Mouse (Mus musculus): Measurements from ENCODE around the gene Ppp2r5e.
"Not testable (repeated sequence)": the region's sequence is repeated elsewhere in the genome, so short reads cannot be mapped to it uniquely, and the experiment has no call there.

Ppp2r5e gene

DNA sequence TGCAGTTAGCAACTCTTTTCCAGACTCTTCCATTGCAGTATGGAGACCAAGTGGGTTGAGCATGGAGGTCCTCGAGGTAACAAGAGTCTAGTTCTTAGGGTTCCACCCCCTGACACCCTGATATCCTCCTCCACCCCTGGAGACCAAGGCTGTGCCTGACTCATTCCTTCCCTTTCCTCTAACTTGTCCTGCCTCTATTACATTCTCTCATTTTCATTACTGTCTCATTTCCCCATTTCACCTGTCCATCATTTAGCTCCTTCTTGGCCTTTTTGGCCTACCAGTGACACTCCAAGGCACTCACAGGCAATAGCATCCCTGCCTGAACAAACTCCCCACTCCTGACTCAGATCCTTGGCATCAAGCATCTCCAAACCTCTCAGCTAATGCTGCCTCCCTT, 98.3 kb downstream of the Ppp2r5e start:
- in situ Hi-C loops (cut with MboI; ENCODE audit: unreplicated experiment in 2 of 2) = no loop called here

DNA sequence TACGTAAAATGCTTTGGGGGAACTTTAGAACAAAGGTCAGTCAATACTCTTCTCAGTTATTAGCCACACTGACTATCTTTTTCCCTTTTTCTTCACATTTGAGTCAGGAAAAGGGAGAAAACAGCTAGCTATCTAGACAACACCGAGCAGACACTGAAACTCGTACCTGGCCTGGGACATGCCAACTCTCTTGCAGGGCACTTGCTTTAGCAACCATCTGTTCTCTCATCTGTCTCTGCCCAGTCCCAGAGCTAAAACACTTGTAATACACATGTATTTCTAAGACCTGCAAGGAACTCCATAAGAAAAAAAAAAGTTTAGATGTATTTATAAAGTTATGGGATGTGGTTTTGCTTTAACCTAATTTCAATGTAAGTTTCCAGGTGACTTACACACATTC, 100.4 kb downstream of the Ppp2r5e start:
- in situ Hi-C loops (cut with MboI; ENCODE audit: unreplicated experiment in 2 of 2) = no loop called here

GRCm38 (mm10) chr12:75494643-75495042, 101.4 kb downstream of the Ppp2r5e start:
- in situ Hi-C loops (cut with MboI; ENCODE audit: unreplicated experiment in 2 of 2) = no loop called here

DNA sequence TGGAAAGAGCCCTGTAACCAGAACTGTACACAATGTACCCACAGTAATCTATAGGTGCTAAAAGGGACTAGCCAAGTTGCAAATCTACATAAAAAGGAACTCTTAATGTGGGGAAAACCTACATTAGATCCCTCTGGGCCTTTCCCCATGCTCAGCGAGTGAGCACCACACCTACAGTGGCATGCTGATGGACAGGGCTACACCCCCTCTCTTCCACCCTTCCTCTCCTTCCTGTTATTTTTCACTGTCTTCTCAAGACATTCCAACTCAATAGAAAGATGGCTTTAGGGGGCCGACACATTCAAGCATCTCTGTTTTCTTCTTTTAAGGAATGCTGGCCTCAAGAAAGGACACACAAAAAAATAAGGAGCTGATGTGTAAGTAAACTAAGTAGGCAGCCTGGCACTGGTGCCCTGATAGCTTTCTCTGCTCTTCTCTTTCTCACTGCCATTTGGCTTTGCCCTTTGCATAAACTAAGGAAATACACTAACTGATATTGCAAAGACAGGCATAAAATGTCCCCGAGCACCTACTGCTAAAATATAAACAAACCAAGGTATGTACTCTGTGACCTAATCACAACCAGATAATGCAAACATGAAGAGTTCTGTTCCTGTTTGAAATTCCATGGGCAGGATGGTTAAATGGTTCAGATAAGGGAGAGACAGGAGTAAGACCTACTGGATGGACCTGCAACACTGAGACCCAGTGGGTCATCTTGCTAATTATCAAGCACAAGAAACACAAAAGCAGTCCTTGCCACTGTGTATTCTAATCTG, 103.3 kb downstream of the Ppp2r5e start:
- in situ Hi-C loops (cut with MboI; ENCODE audit: unreplicated experiment in 2 of 2) = no loop called here

- in situ Hi-C loops (cut with MboI; ENCODE audit: unreplicated experiment in 2 of 2) = not testable (repeated sequence)
Measured at GRCm38 (mm10) chr12:75492148-75492547, 103.9 kb downstream of the Ppp2r5e start.

GRCm38 (mm10) chr12:75487500-75487899, 108.5 kb downstream of the Ppp2r5e start:
- in situ Hi-C loops (cut with MboI; ENCODE audit: unreplicated experiment in 2 of 2) = no loop called here

GRCm38 (mm10) chr12:75486568-75487286, 109.3 kb downstream of the Ppp2r5e start:
- in situ Hi-C loops (cut with MboI; ENCODE audit: unreplicated experiment in 2 of 2) = no loop called here

GRCm38 (mm10) chr12:75482781-75483180, 113.3 kb downstream of the Ppp2r5e start:
- in situ Hi-C loops (cut with MboI; ENCODE audit: unreplicated experiment in 2 of 2) = no loop called here

GRCm38 (mm10) chr12:75482015-75482414, 114.0 kb downstream of the Ppp2r5e start:
- in situ Hi-C loops (cut with MboI; ENCODE audit: unreplicated experiment in 2 of 2) = no loop called here

DNA sequence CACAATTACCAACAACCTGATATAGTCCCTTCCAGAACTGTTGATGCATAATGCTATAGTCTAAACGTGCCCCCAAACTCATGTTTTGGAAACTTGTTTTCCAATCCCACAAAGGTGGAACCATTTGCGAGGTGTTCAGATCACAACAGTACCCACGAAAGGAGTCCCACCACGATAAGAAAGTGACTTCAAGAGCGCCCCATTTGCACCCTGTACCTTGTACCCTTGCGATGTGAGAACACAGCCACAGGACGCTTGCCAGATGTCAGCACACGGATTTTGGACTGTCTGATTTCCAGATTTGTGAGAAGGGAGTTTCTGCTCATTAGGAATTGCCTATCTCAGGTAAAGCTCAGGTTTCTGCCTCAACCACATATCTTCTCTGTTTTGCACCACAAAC, 116.0 kb downstream of the Ppp2r5e start:
- in situ Hi-C loops (cut with MboI; ENCODE audit: unreplicated experiment in 2 of 2) = no loop called here

- in situ Hi-C loops (cut with MboI; ENCODE audit: unreplicated experiment in 2 of 2) = no loop called here
Measured at GRCm38 (mm10) chr12:75479375-75479898, 116.6 kb downstream of the Ppp2r5e start.

- in situ Hi-C loops (cut with MboI; ENCODE audit: unreplicated experiment in 2 of 2) = no loop called here
Measured at GRCm38 (mm10) chr12:75478596-75478995, 117.4 kb downstream of the Ppp2r5e start.

- in situ Hi-C loops (cut with MboI; ENCODE audit: unreplicated experiment in 2 of 2) = no loop called here
Measured at GRCm38 (mm10) chr12:75478117-75478516, 117.9 kb downstream of the Ppp2r5e start.

GRCm38 (mm10) chr12:75473021-75473420, 123.0 kb downstream of the Ppp2r5e start:
- in situ Hi-C loops (cut with MboI; ENCODE audit: unreplicated experiment in 2 of 2) = loop anchor here in 1 of 2 experiments (25.0 kb wide), 1 partner anchor 714 kb away; the partner anchor contains the start of gene Esr2

GRCm38 (mm10) chr12:75472107-75472506, 123.9 kb downstream of the Ppp2r5e start:
- in situ Hi-C loops (cut with MboI; ENCODE audit: unreplicated experiment in 2 of 2) = loop anchor here in 1 of 2 experiments (25.0 kb wide), 1 partner anchor 715 kb away; the partner anchor contains the start of gene Esr2

- in situ Hi-C loops (cut with MboI; ENCODE audit: unreplicated experiment in 2 of 2) = loop anchor here (5.0 to 25.0 kb wide), 3 partner anchors 177 to 719 kb away; partner anchors contain the start of gene Esr2 (in 1 of the 2)
Measured at GRCm38 (mm10) chr12:75467814-75468213, 128.2 kb downstream of the Ppp2r5e start.

GRCm38 (mm10) chr12:75467127-75467526, 128.9 kb downstream of the Ppp2r5e start:
- in situ Hi-C loops (cut with MboI; ENCODE audit: unreplicated experiment in 2 of 2) = loop anchor here (5.0 to 25.0 kb wide), 3 partner anchors 178 to 720 kb away; partner anchors contain the start of gene Esr2 (in 1 of the 2)

- in situ Hi-C loops (cut with MboI; ENCODE audit: unreplicated experiment in 2 of 2) = loop anchor here (5.0 to 25.0 kb wide), 3 partner anchors 179 to 721 kb away; partner anchors contain the start of gene Esr2 (in 1 of the 2)
Measured at GRCm38 (mm10) chr12:75466206-75466605, 129.8 kb downstream of the Ppp2r5e start.

DNA sequence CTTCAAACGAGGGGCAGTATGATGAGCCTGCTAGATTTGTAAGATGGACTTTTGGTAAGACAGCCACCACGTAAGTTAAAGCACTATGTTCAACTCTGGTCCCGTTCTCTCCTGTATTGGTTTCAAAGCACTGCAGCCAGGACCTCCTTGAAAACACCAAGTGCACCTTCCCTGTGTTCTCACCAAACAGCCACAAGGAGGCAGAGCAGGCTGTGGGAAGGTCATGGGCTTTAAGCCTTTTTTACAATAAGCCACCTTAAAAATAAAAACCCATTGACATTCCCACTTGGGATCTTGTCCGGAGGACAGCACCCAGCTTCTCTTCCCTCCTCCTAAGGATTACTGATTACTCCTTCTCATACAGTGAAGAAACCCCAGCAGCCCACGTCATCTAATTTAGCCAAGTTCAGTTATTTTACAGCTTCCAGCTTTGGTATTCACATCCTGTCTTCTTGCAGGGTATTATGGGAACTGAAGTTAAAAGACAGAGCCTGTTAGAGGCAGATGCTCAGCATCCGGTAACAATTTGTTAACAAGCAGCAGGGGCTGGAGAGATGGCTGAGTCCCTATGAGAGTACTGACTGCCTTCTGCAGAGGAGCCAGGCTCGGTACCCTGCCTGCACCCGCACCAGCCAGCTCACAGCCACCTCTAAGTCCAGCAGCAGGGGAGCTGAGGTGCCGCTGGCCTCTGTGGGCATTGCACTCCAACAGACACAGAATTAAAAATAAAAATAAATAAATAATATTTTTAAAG, 131.9 kb downstream of the Ppp2r5e start:
- in situ Hi-C loops (cut with MboI; ENCODE audit: unreplicated experiment in 2 of 2) = loop anchor here (5.0 to 25.0 kb wide), 3 partner anchors 181 to 723 kb away; partner anchors contain the start of gene Esr2 (in 1 of the 2)

DNA sequence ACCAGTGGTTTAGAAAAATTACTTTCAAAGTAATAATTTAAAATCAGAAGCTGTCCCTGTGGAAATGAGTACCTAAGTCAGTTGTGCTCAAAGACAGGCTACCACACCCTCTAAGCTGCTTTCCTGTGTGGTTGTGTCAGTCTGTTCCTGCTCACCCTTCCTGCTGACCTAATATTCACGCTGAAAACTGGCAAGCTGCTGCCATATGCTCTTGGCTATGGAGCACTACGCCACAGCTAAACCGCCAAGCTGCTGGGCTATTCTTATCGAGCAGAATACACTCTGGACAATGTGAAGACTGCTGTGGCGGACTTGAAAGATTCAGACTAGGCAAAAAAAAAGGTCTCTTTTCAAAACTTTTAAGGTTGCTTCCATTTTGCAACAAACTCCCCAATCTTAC, 135.5 kb downstream of the Ppp2r5e start:
- in situ Hi-C loops (cut with MboI; ENCODE audit: unreplicated experiment in 2 of 2) = loop anchor here (5.0 to 25.0 kb wide), 3 partner anchors 184 to 727 kb away; partner anchors contain the start of gene Esr2 (in 1 of the 2)

Data from v-Abl transformed pro-B cells (cell line).